29 mouse cellular contexts compared by ENCODE assay signal in genomic region chr17:51645866-51646265, GRCm38 (mm10).
DNase-seq lines count a peak whose midpoint lies in the region; ATAC-seq lines count a peak whose summit lies in the region.
"Had no signal": no experiment of that assay in that cellular context is flagged by ENCODE, and none has a peak within 500 bp of the region (broad histone marks: within the 10 kb centered on the region; RNA-seq: fewer than 3 reads in every experiment).

No protein-coding gene starts in this region.

- peak; percentile 13 for DNase-seq in forebrain, embryonic 10.5 days (ENCODE audit: extremely low spot score, low spot score)
- no peak for DNase-seq in forebrain, embryonic 14.5 days (ENCODE audit: low spot score)
- DNase-seq in frontal cortex, postnatal 36 days (ENCODE audit: low spot score in 2 of 2): peak; percentile 21 to 51
- no peak for DNase-seq in frontal cortex, postnatal 14 days (ENCODE audit: low spot score in 2 of 2)
- peak; percentile 73 for DNase-seq in midbrain, embryonic 11.5 days (ENCODE audit: low spot score, missing footprints)
- DNase-seq in midbrain, embryonic 10.5 days (ENCODE audit: low spot score): no peak
- DNase-seq in brain, adult 2 months (ENCODE audit: low read depth, low spot score): peak; percentile 70
- no peak for DNase-seq in layer of hippocampus, postnatal 25 days (ENCODE audit: extremely low spot score in 1 of 2, low spot score in 1 of 2)
- DNase-seq: adrenal gland, adult 8-10 months; adrenal gland, postnatal 14 days; adrenal gland, postnatal 36 days; B cell, adult 2 months; cerebellum, adult 11 months; cerebellum, adult 18-20 months; cerebellum, adult 8-10 months; cerebellum, adult 9-11 months; cerebellum, postnatal 14 days; cerebellum, postnatal 36 days; embryo, embryonic 11 days had no signal

- no peak overlapping the region for H3K4me3 ChIP-seq in forebrain, embryonic 10.5 days
- no peak overlapping the region for H3K4me3 ChIP-seq in forebrain, embryonic 14.5 days (ENCODE audit: low read depth, low read length)
- H3K4me3 ChIP-seq in midbrain, embryonic 11.5 days (ENCODE audit: low read depth, low read length): no peak overlapping the region
- no peak overlapping the region for H3K4me3 ChIP-seq in midbrain, embryonic 10.5 days
- H3K4me3 ChIP-seq: embryonic facial prominence, embryonic 13.5 days; embryonic facial prominence, embryonic 15.5 days; erythroblast, embryonic 14.5 days; forebrain, embryonic 13.5 days had no signal

- H3K9me3 ChIP-seq in forebrain, embryonic 10.5 days: no peaks in the 10 kb centered on the region
- H3K9me3 ChIP-seq in forebrain, embryonic 14.5 days (replicated peaks; ENCODE audit: control insufficient read depth, low read length): no peaks in the 10 kb centered on the region
- no peaks in the 10 kb centered on the region for H3K9me3 ChIP-seq in midbrain, embryonic 11.5 days (ENCODE audit: control insufficient read depth, low read length)
- no peaks in the 10 kb centered on the region for H3K9me3 ChIP-seq in midbrain, embryonic 10.5 days (replicated peaks)
- H3K9me3 ChIP-seq: embryonic facial prominence, embryonic 13.5 days; embryonic facial prominence, embryonic 15.5 days; forebrain, embryonic 13.5 days had no signal

- H3K36me3 ChIP-seq in forebrain, embryonic 10.5 days (replicated peaks): no peaks in the 10 kb centered on the region
- no peaks in the 10 kb centered on the region for H3K36me3 ChIP-seq in forebrain, embryonic 14.5 days (ENCODE audit: control insufficient read depth, insufficient read depth, low read length)
- H3K36me3 ChIP-seq in midbrain, embryonic 11.5 days (ENCODE audit: control insufficient read depth, insufficient read depth, low read length): no peaks in the 10 kb centered on the region
- no peaks in the 10 kb centered on the region for H3K36me3 ChIP-seq in midbrain, embryonic 10.5 days
- H3K36me3 ChIP-seq: embryonic facial prominence, embryonic 13.5 days; embryonic facial prominence, embryonic 15.5 days; G1E had no signal

- no peaks in the 10 kb centered on the region for H3K27me3 ChIP-seq in forebrain, embryonic 10.5 days (ENCODE audit: poor library complexity, severe bottlenecking)
- no peaks in the 10 kb centered on the region for H3K27me3 ChIP-seq in forebrain, embryonic 14.5 days (replicated peaks; ENCODE audit: control insufficient read depth, insufficient read depth, low read length)
- H3K27me3 ChIP-seq in midbrain, embryonic 11.5 days (ENCODE audit: control insufficient read depth, insufficient read depth, low read length): no peaks in the 10 kb centered on the region
- H3K27me3 ChIP-seq in midbrain, embryonic 10.5 days (ENCODE audit: low read depth, poor library complexity, severe bottlenecking): no peaks in the 10 kb centered on the region
- H3K27me3 ChIP-seq: CH12.LX; embryonic facial prominence, embryonic 13.5 days; embryonic facial prominence, embryonic 15.5 days; forebrain, embryonic 13.5 days; Patski had no signal

- ATAC-seq in forebrain, embryonic 14.5 days: no peak
- ATAC-seq in midbrain, embryonic 11.5 days (ENCODE audit: low FRiP score): no peak
- ATAC-seq: activated CD4-positive, CD25-positive, alpha-beta regulatory T cell, adult 4 months; CD4-positive, CD25-positive, alpha-beta regulatory T cell, adult 4 months; forebrain, embryonic 13.5 days; forebrain, embryonic 16.5 days; Patski had no signal

- H3K4me2 ChIP-seq in forebrain, embryonic 14.5 days (ENCODE audit: low read length): no peak overlapping the region
- no peak overlapping the region for H3K4me2 ChIP-seq in midbrain, embryonic 11.5 days
- H3K4me2 ChIP-seq: embryonic facial prominence, embryonic 13.5 days; embryonic facial prominence, embryonic 15.5 days; forebrain, embryonic 13.5 days had no signal

- no peaks in the 10 kb centered on the region for H3K4me1 ChIP-seq in forebrain, embryonic 10.5 days
- H3K4me1 ChIP-seq in forebrain, embryonic 14.5 days (ENCODE audit: control insufficient read depth, insufficient read depth, low read length): no peaks in the 10 kb centered on the region
- no peaks in the 10 kb centered on the region for H3K4me1 ChIP-seq in midbrain, embryonic 11.5 days (ENCODE audit: control insufficient read depth, insufficient read depth, low read length)
- H3K4me1 ChIP-seq in midbrain, embryonic 10.5 days: no peaks in the 10 kb centered on the region
- H3K4me1 ChIP-seq: embryonic facial prominence, embryonic 13.5 days; embryonic facial prominence, embryonic 15.5 days; forebrain, embryonic 13.5 days had no signal

- no peak overlapping the region for H3K27ac ChIP-seq in forebrain, embryonic 10.5 days
- H3K27ac ChIP-seq in forebrain, embryonic 14.5 days (ENCODE audit: low read depth, low read length): no peak overlapping the region
- no peak overlapping the region for H3K27ac ChIP-seq in midbrain, embryonic 11.5 days (ENCODE audit: low read depth, low read length)
- no peak overlapping the region for H3K27ac ChIP-seq in midbrain, embryonic 10.5 days (replicated peaks)
- H3K27ac ChIP-seq: embryonic facial prominence, embryonic 13.5 days; embryonic facial prominence, embryonic 15.5 days; forebrain, embryonic 13.5 days had no signal

- 90% methylated on average over 1 of the region's 1 CpGs for WGBS in forebrain, embryonic 10.5 days
- 86% methylated on average over 1 of the region's 1 CpGs for WGBS in forebrain, embryonic 14.5 days
- WGBS in midbrain, embryonic 11.5 days: 79% methylated on average over 1 of the region's 1 CpGs
- 92% methylated on average over 1 of the region's 1 CpGs for WGBS in midbrain, embryonic 10.5 days

- no peak overlapping the region for H3K9ac ChIP-seq in forebrain, embryonic 14.5 days (ENCODE audit: low read length)
- H3K9ac ChIP-seq in midbrain, embryonic 11.5 days (ENCODE audit: low read length): no peak overlapping the region
- H3K9ac ChIP-seq: embryonic facial prominence, embryonic 13.5 days; embryonic facial prominence, embryonic 15.5 days; forebrain, embryonic 13.5 days had no signal

Comparison
In these comparisons a context has a peak if more than half of its experiments do, and no peak if none do; other contexts are left out.
1. DNase-seq: peak in forebrain, embryonic 10.5 days (single experiment), frontal cortex, postnatal 36 days (2 of 2), midbrain, embryonic 11.5 days (single experiment) and brain, adult 2 months (single experiment); none in forebrain, embryonic 14.5 days (single experiment), frontal cortex, postnatal 14 days (0 of 2), midbrain, embryonic 10.5 days (single experiment) and layer of hippocampus, postnatal 25 days (0 of 2).